Mouse (Mus musculus) adrenal gland (tissue): ENCODE data around the gene Gjb3.

Source experiments
- intact Hi-C: fragments of 180-260 bp; cut with DNase I; formaldehyde crosslinking; loops from one replicate; pipeline ENCODE4 v1.15.1; 2025
- long read RNA-seq, 2 experiments: library from polyadenylated mRNA; unstranded; transcript quantifications; one replicate each; pipeline ENCODE4 v2.0.0; 2020; ENCODE audit warnings: borderline replicate concordance in 1 of 2; ENCODE audit not compliant: insufficient replicate concordance in 1 of 2

The Gjb3 gene
- long read RNA-seq, experiment 1, result 0 reads
- long read RNA-seq, experiment 2, result 0 reads

- intact Hi-C loops, result no loop called here
These were observed at the start of gene Gjb3 for GRCm38 (mm10) chr4:127330181-127331100. TSS of gene Gjb3 (minus strand) at chr4:127330844.

DNA sequence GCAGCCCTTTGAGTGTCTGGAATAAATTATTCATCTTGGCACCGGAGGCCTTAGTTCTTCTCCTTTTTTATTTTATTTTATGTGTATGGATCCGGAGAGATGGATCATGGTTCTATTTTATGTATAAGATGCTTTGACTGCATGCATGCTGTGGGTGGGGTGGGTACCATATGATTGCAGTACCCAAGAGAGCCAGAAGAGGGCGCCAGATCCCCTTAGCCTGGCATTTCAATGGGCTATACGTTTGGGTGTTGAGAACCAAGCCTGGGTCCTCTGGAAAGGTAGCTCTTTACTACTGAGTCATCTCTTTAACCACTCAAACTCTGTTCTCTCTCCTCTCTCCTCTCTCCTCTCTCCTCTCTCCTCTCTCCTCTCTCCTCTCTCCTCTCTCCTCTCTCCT lies 46.7 kb upstream of the Gjb3 start:
- intact Hi-C loops, result loop anchor here (5.0 to 10.0 kb wide), 2 partner anchors 55 to 237 kb away; no protein-coding TSS in a partner anchor

DNA sequence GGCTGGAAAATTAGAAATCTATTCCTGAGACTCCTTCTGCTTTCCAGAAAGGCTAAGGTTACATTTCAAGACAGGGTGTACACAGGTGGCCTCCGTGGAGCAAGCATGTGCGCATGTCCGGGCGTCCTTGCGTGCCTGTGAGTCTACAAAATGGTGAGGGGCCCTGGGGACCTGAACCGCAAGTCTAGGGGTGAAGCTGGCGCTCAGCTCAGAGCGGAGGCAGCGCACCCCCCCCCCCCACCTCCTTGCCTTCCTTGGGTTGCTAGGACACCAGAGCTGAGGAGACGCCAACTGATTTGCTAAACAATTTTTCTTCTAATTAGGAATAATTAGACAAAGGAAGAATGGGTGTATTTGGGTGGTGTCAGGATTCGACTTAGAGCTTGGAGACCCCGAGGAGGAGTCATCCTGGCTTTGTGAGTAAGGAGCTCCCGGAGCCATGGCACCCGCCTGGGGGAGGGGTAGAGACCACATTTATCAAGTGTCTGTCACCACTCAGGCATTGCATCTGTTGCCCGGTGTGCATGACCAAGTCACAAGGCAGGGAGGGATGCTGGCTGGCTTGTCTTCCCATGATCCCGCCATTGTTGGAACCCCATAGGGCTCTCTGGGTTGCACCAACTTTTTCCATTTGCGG lies 45.0 kb upstream of the Gjb3 start:
- intact Hi-C loops, result loop anchor here (5.0 to 10.0 kb wide), 2 partner anchors 57 to 239 kb away; no protein-coding TSS in a partner anchor

GRCm38 (mm10) chr4:127374645-127375044 lies 44.0 kb upstream of the Gjb3 start:
- intact Hi-C loops, result loop anchor here (5.0 to 10.0 kb wide), 2 partner anchors 58 to 240 kb away; no protein-coding TSS in a partner anchor

- intact Hi-C loops, result loop anchor here (10.0 kb wide), 1 partner anchor 241 kb away; no protein-coding TSS in a partner anchor
These were observed 42.8 kb upstream of the Gjb3 start for GRCm38 (mm10) chr4:127373491-127373890.

- intact Hi-C loops, result loop anchor here (10.0 kb wide), 1 partner anchor 243 kb away; no protein-coding TSS in a partner anchor
These were observed 40.9 kb upstream of the Gjb3 start for GRCm38 (mm10) chr4:127371546-127371945.

DNA sequence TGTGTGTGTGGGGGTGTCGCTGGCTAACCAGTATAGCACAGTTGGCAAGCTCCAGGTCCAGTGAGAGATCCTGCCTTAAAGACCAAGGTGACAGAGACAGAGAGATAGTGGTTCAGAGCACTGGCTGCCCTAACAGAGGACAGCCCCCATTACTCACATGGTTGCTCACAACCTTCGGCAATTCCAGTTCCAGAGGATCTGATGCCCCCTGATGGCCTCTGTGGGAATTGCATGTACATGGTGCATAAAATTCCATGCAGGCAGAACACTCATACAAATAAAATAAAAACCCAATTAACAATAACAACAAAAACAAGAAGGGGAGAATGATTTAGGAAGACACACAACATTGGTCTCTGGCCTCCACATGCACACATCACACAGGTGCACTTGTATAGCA lies 39.8 kb upstream of the Gjb3 start:
- intact Hi-C loops, result loop anchor here (10.0 kb wide), 1 partner anchor 244 kb away; no protein-coding TSS in a partner anchor

DNA sequence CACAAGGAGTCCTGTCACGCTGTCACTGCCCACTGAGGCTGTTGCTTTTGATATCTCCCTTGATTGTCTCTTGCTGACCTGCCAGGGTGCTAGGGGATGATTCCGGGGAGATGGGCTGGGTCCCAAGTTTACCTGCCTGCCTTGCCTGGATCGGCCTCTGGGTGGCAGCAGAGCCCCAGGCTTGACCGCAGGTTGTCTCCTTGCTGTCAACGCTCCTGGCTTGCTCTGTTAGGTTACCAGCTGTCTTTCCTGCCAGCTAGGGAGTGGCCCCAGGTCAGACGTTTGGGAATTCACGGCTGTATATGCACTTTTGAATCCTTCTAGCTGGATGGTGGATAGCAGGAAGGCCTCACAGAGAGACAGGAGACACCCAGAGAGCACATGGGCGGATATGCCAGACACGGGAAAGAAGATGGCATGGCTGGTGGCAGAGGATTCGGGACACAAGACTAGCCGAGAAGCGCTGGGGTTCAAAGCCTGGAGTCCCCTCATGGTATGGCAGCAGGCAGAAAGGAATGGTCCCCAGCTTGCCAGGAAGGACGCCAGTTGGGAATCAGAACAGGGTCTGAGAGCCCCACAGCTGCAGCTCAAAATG lies 37.8 kb upstream of the Gjb3 start:
- intact Hi-C loops, result loop anchor here (10.0 kb wide), 2 partner anchors 446 to 1176 kb away; no protein-coding TSS in a partner anchor

DNA sequence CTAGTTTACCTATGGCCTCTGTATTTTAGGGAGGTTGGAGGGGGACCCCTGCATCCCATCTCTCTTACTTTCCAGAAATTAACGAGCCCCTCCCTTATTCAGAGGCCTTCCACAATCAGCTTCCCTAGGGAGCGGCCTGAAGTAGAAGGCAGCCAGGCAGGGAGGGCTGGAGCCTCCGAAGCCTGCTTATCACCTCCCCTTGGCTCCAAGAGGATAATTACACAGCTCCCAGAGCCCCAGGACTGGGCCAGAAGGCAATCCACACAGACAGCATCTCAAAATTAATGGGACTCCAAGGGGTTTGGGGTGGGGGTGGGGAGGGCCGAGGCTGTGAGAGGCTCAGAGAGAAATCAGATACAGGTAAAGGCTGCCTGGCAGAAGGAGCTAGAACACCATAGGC lies 35.2 kb upstream of the Gjb3 start:
- intact Hi-C loops, result loop anchor here (10.0 kb wide), 2 partner anchors 449 to 1179 kb away; no protein-coding TSS in a partner anchor

DNA sequence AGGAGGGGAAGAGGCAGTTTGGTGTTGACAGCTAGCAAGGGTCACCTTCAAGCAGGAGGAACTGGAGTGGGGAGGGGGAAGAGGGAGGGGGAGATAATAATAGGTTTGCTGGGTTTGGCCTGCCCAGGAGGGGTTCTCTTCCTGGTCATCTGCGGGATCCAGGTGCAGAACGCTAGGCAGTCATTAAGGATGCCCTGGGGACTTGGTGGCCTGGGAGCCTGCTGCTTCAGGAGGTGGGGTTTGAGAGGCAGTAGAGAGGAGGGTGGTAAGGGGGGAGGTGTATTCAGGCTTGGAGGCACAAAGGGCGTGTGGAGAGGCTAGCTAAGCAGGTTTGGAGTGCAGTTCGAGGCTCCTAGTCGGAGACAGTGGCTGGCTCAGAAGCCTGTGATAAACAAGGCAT lies 34.8 kb upstream of the Gjb3 start:
- intact Hi-C loops, result loop anchor here (10.0 kb wide), 2 partner anchors 449 to 1179 kb away; no protein-coding TSS in a partner anchor

- intact Hi-C loops, result loop anchor here (10.0 kb wide), 2 partner anchors 450 to 1180 kb away; no protein-coding TSS in a partner anchor
These were observed 33.8 kb upstream of the Gjb3 start for GRCm38 (mm10) chr4:127364431-127364830.

DNA sequence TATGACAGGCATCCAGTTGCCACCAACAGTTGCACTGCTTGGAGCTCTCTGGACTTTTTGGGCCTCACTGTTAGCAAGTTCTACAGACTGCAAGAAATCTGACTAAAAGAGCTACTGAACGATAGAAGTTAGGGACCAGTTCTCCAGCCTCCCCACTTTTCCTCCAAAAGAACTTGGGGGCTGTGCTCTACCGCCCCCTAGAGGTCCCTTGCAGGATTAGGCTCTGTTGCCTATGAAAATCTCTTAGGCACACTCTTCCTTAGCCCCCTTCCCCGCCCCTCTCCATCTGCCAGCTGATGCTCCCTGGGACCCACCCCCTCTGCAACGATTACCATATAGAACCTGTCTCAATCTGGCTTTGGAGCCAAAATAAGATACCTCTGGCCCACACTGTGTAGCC lies 32.7 kb upstream of the Gjb3 start:
- intact Hi-C loops, result loop anchor here (10.0 kb wide), 2 partner anchors 451 to 1181 kb away; no protein-coding TSS in a partner anchor

DNA sequence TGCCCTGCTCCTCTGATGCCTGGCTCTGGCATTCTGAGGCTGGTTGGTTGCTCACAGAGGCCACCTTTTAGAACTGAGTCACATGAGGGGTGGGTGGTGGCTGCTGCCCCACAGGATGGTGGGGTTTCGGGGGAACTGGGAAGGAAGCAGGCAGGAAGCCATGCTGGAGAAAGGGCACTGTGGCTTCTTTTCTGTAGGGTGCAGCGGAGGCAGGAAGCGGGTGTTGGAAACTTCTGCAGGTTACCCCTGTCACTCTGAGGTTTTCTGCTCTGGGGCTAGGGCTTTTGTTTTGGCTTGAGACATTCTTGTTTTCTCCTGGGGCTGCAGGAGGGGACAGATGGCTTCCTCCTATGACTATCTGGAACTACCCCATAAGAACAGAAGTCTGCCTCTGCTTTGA lies 31.9 kb upstream of the Gjb3 start:
- intact Hi-C loops, result loop anchor here (10.0 kb wide), 2 partner anchors 452 to 1182 kb away; no protein-coding TSS in a partner anchor

DNA sequence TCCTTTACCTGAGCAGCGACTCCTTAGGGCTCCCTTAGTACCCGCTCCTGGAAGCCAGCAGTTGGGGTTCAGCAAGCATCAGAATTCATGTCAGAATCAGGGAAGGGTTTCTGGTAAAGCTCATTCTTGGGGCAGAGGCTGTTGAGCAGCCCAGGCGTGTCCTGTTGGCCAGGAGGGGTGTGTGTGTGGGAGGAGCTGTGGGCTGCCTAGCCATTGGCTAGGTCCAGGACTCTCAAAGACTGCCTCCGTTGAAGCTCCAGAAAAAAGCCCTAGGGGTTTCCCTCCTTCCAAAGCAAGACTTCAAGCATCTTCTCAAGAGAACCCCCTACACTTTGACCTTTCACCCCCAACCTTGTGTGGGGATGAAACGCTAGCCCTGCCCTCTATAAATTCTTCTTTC lies 27.4 kb upstream of the Gjb3 start, which contains the start of gene Gjb5:
TSS of gene Gjb5 (minus strand) at position 164 of the 400 bp plus-strand sequence.
- intact Hi-C loops, result no loop called here

- intact Hi-C loops, result no loop called here
These were observed 24.2 kb upstream of the Gjb3 start for GRCm38 (mm10) chr4:127354506-127355485.

DNA sequence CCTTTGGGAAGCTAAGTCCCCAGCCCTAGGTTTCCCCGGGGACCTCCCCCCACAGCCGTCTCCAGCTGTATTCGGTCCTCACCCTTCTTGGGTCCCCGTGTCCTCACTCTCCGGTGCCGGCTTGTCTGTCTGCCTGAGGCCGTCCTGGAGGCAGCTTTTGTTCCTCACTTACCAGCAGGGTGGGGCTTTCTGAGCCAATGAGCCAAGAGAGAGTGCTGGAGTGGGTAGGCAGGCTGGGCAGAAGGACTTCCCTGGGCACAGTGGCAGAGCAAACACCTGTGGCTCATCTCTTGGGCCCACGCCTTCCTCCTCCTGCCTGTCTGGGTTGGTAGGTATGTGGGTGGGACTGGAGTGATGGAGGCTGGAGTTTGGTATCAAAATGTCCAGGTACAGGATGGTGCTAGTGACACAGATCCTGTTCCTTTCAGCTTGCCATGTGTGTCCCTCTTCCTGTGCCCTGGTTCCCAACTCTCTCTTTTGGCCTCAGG lies 23.4 kb upstream of the Gjb3 start, which contains the start of gene Gjb4:
TSS of gene Gjb4 (minus strand) at position 131 of the 488 bp plus-strand sequence.
- intact Hi-C loops, result no loop called here

- intact Hi-C loops, result no loop called here
These were observed 21.9 kb upstream of the Gjb3 start for GRCm38 (mm10) chr4:127352594-127352993.

DNA sequence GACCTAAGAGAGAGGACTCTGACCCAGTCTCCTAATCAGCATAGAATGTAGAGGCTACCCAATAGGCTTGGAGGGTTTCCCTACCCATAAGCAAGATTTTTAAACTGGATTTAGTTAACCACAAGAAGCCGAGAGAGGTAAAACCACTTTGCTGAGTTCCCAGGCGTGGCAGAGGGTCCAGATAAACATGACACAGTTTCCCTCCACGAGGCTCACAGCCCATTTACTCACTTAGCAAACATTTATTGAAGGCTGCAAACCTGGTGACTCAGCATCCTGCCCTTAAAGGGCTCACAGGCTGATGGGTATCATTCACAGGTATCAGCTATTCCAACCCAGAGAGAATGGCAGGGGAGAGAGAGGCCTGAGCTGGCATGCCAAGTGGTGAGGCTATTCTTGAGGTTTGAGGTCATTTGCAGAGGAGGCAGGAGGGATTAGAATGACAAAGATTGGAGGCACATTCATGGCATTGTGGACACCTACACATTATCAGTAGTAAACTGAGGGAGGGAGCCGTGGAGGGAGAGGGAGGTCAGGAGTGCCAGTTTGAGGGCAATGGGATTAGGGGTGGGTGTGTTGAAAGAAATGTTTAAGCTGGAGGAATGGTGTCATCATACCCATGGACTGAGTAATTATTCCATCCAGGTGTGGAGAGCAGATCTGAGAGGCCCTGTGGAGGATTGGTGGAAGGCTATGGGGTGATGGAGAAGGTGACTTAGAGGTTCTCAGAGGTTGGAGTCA lies 19.1 kb upstream of the Gjb3 start:
- intact Hi-C loops, result no loop called here

GRCm38 (mm10) chr4:127345000-127345399 lies 14.4 kb upstream of the Gjb3 start:
- intact Hi-C loops, result no loop called here
